Mouse (Mus musculus): ENCODE results near the gene Cass4. TPM values are rescaled to one million over a fixed set of nuclear protein-coding genes. Genes with fewer than 3 reads are reported as not detected.

The Cass4 gene
- polyA plus RNA-seq, 1 experiment from 2014 or later = 0.11 TPM

- Histone ChIP-seq H3K9ac (ENCODE audit: low read depth, low read length) (peak overlapping the region; percentile 74), H3K27ac (ENCODE audit: low read length) (no peak overlapping the region), H3K4me3 (ENCODE audit: low read depth, low read length) (peak overlapping the region; percentile 76), H3K9me3 (replicated peaks; ENCODE audit: control insufficient read depth, low read length, poor library complexity, severe bottlenecking) (no peaks in the 10 kb centered on the region), H3K36me3 (ENCODE audit: control insufficient read depth, insufficient read depth, low read length) (peaks cover 6% of the 10 kb centered on the region; the same call in 1 of the 2 replicates), H3K4me2 (ENCODE audit: low read length) (peak overlapping the region; percentile 97), H3K27me3 (ENCODE audit: control insufficient read depth, insufficient read depth, low read depth, low read length) (no peaks in the 10 kb centered on the region), H3K4me1 (ENCODE audit: control insufficient read depth, insufficient read depth, low read length) (peaks cover 23% of the 10 kb centered on the region)
- 37% methylated on average over 6 of the region's 6 CpGs for WGBS
- ATAC-seq = no peak
These were observed 47.6 kb downstream of the Cass4 start for GRCm38 (mm10) chr2:172441176-172441575.

GRCm38 (mm10) chr2:172445617-172446016 is 52.0 kb downstream of the Cass4 start:
- H3K4me1 ChIP-seq (ENCODE audit: control insufficient read depth, insufficient read depth, low read length) = peaks cover 18% of the 10 kb centered on the region
- no peak for ATAC-seq
- no peak overlapping the region for H3K27ac ChIP-seq (ENCODE audit: low read length)
- H3K9me3 ChIP-seq (replicated peaks; ENCODE audit: control insufficient read depth, low read length, poor library complexity, severe bottlenecking) = no peaks in the 10 kb centered on the region
- no peak overlapping the region for H3K4me2 ChIP-seq (ENCODE audit: low read length)
- H3K36me3 ChIP-seq (ENCODE audit: control insufficient read depth, insufficient read depth, low read length) = peaks cover 29% of the 10 kb centered on the region
- H3K4me3 ChIP-seq (ENCODE audit: low read depth, low read length) = no peak overlapping the region
- WGBS = 97% methylated on average over 4 of the region's 4 CpGs
- no peak overlapping the region for H3K9ac ChIP-seq (ENCODE audit: low read depth, low read length)
- H3K27me3 ChIP-seq (ENCODE audit: control insufficient read depth, insufficient read depth, low read depth, low read length) = no peaks in the 10 kb centered on the region

- H3K4me3 ChIP-seq (ENCODE audit: low read depth, low read length) = no peak overlapping the region
- ATAC-seq = no peak
- H3K4me1 ChIP-seq (ENCODE audit: control insufficient read depth, insufficient read depth, low read length) = peaks cover 4% of the 10 kb centered on the region; the same call in 1 of the 2 replicates
- H3K27me3 ChIP-seq (ENCODE audit: control insufficient read depth, insufficient read depth, low read depth, low read length) = no peaks in the 10 kb centered on the region
- H3K9me3 ChIP-seq (replicated peaks; ENCODE audit: control insufficient read depth, low read length, poor library complexity, severe bottlenecking) = no peaks in the 10 kb centered on the region
- H3K27ac ChIP-seq (ENCODE audit: low read length) = no peak overlapping the region
- no peak overlapping the region for H3K4me2 ChIP-seq (ENCODE audit: low read length)
- WGBS = 90% methylated on average over 6 of the region's 6 CpGs
- H3K36me3 ChIP-seq (ENCODE audit: control insufficient read depth, insufficient read depth, low read length) = peaks cover 32% of the 10 kb centered on the region
- H3K9ac ChIP-seq (ENCODE audit: low read depth, low read length) = no peak overlapping the region
These were observed 53.7 kb downstream of the Cass4 start for GRCm38 (mm10) chr2:172447317-172447716.

- no peak overlapping the region for H3K27ac ChIP-seq (ENCODE audit: low read length)
- H3K9ac ChIP-seq (ENCODE audit: low read depth, low read length) = no peak overlapping the region
- H3K27me3 ChIP-seq (ENCODE audit: control insufficient read depth, insufficient read depth, low read depth, low read length) = no peaks in the 10 kb centered on the region
- no peaks in the 10 kb centered on the region for H3K4me1 ChIP-seq (ENCODE audit: control insufficient read depth, insufficient read depth, low read length)
- no peaks in the 10 kb centered on the region for H3K9me3 ChIP-seq (replicated peaks; ENCODE audit: control insufficient read depth, low read length, poor library complexity, severe bottlenecking)
- 92% methylated on average over 4 of the region's 4 CpGs for WGBS
- no peak for ATAC-seq
- H3K4me2 ChIP-seq (ENCODE audit: low read length) = no peak overlapping the region
- H3K36me3 ChIP-seq (ENCODE audit: control insufficient read depth, insufficient read depth, low read length) = peaks cover 39% of the 10 kb centered on the region
- no peak overlapping the region for H3K4me3 ChIP-seq (ENCODE audit: low read depth, low read length)
These were observed 54.7 kb downstream of the Cass4 start for GRCm38 (mm10) chr2:172448329-172448728.

- H3K4me3 ChIP-seq (ENCODE audit: low read depth, low read length) = no peak overlapping the region
- no peaks in the 10 kb centered on the region for H3K9me3 ChIP-seq (replicated peaks; ENCODE audit: control insufficient read depth, low read length, poor library complexity, severe bottlenecking)
- H3K27ac ChIP-seq (ENCODE audit: low read length) = no peak overlapping the region
- H3K4me1 ChIP-seq (ENCODE audit: control insufficient read depth, insufficient read depth, low read length) = no peaks in the 10 kb centered on the region
- no peak for ATAC-seq
- no peaks in the 10 kb centered on the region for H3K27me3 ChIP-seq (ENCODE audit: control insufficient read depth, insufficient read depth, low read depth, low read length)
- 90% methylated on average over 6 of the region's 6 CpGs for WGBS
- H3K36me3 ChIP-seq (ENCODE audit: control insufficient read depth, insufficient read depth, low read length) = peaks cover 38% of the 10 kb centered on the region
- no peak overlapping the region for H3K4me2 ChIP-seq (ENCODE audit: low read length)
- no peak overlapping the region for H3K9ac ChIP-seq (ENCODE audit: low read depth, low read length)
These were observed 57.0 kb downstream of the Cass4 start for GRCm38 (mm10) chr2:172450640-172451039.

GRCm38 (mm10) chr2:172452031-172452430 is 58.4 kb downstream of the Cass4 start:
- Histone ChIP-seq H3K36me3 (ENCODE audit: control insufficient read depth, insufficient read depth, low read length) (peaks cover 29% of the 10 kb centered on the region), H3K27me3 (ENCODE audit: control insufficient read depth, insufficient read depth, low read depth, low read length) (no peaks in the 10 kb centered on the region), H3K4me2 (ENCODE audit: low read length) (no peak overlapping the region), H3K4me3 (ENCODE audit: low read depth, low read length) (no peak overlapping the region), H3K27ac (ENCODE audit: low read length) (no peak overlapping the region), H3K4me1 (ENCODE audit: control insufficient read depth, insufficient read depth, low read length) (no peaks in the 10 kb centered on the region), H3K9me3 (replicated peaks; ENCODE audit: control insufficient read depth, low read length, poor library complexity, severe bottlenecking) (no peaks in the 10 kb centered on the region), H3K9ac (ENCODE audit: low read depth, low read length) (no peak overlapping the region)
- no peak for ATAC-seq
- WGBS = 95% methylated on average over 4 of the region's 4 CpGs

GRCm38 (mm10) chr2:172452458-172452857 is 58.9 kb downstream of the Cass4 start:
- Histone ChIP-seq H3K27ac (ENCODE audit: low read length) (no peak overlapping the region), H3K4me2 (ENCODE audit: low read length) (no peak overlapping the region), H3K4me1 (ENCODE audit: control insufficient read depth, insufficient read depth, low read length) (no peaks in the 10 kb centered on the region), H3K4me3 (ENCODE audit: low read depth, low read length) (no peak overlapping the region), H3K36me3 (ENCODE audit: control insufficient read depth, insufficient read depth, low read length) (peaks cover 27% of the 10 kb centered on the region), H3K9ac (ENCODE audit: low read depth, low read length) (no peak overlapping the region), H3K9me3 (replicated peaks; ENCODE audit: control insufficient read depth, low read length, poor library complexity, severe bottlenecking) (no peaks in the 10 kb centered on the region), H3K27me3 (ENCODE audit: control insufficient read depth, insufficient read depth, low read depth, low read length) (no peaks in the 10 kb centered on the region)
- 95% methylated on average over 10 of the region's 10 CpGs for WGBS
- no peak for ATAC-seq

GRCm38 (mm10) chr2:172458496-172458895 is 64.9 kb downstream of the Cass4 start, which contains the start of gene Gcnt7:
Gcnt7 (minus strand) TSS chr2:172458596.
- ATAC-seq = no peak
- no peaks in the 10 kb centered on the region for H3K4me1 ChIP-seq (ENCODE audit: control insufficient read depth, insufficient read depth, low read length)
- H3K4me3 ChIP-seq (ENCODE audit: low read depth, low read length) = no peak within 1 kb of the TSS
- no peak within 1 kb of the TSS for H3K9ac ChIP-seq (ENCODE audit: low read depth, low read length)
- H3K9me3 ChIP-seq (replicated peaks; ENCODE audit: control insufficient read depth, low read length, poor library complexity, severe bottlenecking) = no peaks in the 10 kb centered on the region
- H3K36me3 ChIP-seq (ENCODE audit: control insufficient read depth, insufficient read depth, low read length) = 0 out of 2 replicates have a peak, but pooled peaks cover 3% of the 10 kb centered on the region
- H3K27me3 ChIP-seq (ENCODE audit: control insufficient read depth, insufficient read depth, low read depth, low read length) = no peaks in the 10 kb centered on the region
- H3K4me2 ChIP-seq (ENCODE audit: low read length) = no peak within 1 kb of the TSS
- H3K27ac ChIP-seq (ENCODE audit: low read length) = no peak within 1 kb of the TSS
- 86% methylated on average over 11 of the region's 11 CpGs for WGBS

- Histone ChIP-seq H3K4me3 (ENCODE audit: low read depth, low read length) (no peak overlapping the region), H3K4me1 (ENCODE audit: control insufficient read depth, insufficient read depth, low read length) (no peaks in the 10 kb centered on the region), H3K27ac (ENCODE audit: low read length) (no peak overlapping the region), H3K4me2 (ENCODE audit: low read length) (no peak overlapping the region), H3K27me3 (ENCODE audit: control insufficient read depth, insufficient read depth, low read depth, low read length) (no peaks in the 10 kb centered on the region), H3K36me3 (ENCODE audit: control insufficient read depth, insufficient read depth, low read length) (peaks cover 10% of the 10 kb centered on the region; the same call in 1 of the 2 replicates), H3K9ac (ENCODE audit: low read depth, low read length) (no peak overlapping the region), H3K9me3 (replicated peaks; ENCODE audit: control insufficient read depth, low read length, poor library complexity, severe bottlenecking) (no peaks in the 10 kb centered on the region)
- no peak for ATAC-seq
- 93% methylated on average over 2 of the region's 2 CpGs for WGBS
These were observed 67.1 kb downstream of the Cass4 start for GRCm38 (mm10) chr2:172460647-172461046.
